Mouse (Mus musculus) G1E-ER4 (cell line): ENCODE data around the gene Psmd14. TPM values are rescaled to one million over a fixed set of nuclear protein-coding genes. Genes with fewer than 3 reads are reported as not detected.

Experiments used
- GATA1 ChIP-seq: IDR thresholded peaks from one replicate; pipeline ENCODE4 v1.8.0; 2012; ENCODE audit warnings: low read length, inconsistent platforms
- polyA plus RNA-seq: library from polyadenylated mRNA; stranded (reverse); fragments of >175 nt; gene quantifications from 2 replicates; pipeline ENCODE4 v1.2.3, GENCODE M21; 2012

The Psmd14 gene
- polyA plus RNA-seq, 1 experiment, result 3.8 TPM

DNA sequence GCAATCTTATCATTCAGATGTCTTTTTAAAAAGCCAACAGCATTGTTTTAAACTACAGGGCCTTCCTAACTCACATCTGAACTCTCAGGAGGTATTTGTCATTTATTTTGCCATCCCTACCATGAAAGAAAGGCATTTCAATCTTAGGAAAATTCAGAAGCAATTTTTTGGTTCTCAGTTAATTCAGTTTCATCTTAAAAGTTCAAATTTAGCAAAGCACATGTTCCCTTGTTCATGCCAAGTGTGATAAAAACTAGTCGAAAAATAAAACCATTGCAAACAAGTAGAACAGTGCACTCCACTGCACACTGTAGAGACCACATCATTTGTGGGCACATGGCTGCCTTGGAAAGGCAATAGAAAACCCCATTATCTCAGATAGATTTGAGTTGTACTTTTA is 106.7 kb downstream of the Psmd14 start:
- TF ChIP-seq GATA1, result no peak

DNA sequence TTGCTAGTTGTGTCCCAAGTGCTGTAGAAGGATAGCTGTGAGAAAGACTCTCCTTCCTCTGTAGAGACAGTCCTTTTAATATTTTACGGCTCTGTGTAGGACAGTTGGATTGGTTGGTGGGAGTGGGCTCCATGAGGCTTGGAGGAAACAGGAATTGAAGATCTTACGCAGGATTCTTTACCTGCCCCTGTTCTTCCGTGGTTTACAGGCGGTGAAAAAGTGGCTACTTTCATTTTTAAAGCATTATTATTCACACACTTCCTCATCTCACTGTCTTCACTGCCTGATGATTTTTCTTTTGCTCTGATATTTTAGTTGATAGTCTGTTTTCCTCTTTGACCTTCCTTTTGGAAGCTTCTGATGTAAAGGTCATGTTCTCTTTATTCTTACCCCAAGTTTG is 108.7 kb downstream of the Psmd14 start:
- no peak for TF ChIP-seq GATA1

GRCm38 (mm10) chr2:61823426-61824140 is 112.1 kb downstream of the Psmd14 start:
- TF ChIP-seq GATA1, result no peak

DNA sequence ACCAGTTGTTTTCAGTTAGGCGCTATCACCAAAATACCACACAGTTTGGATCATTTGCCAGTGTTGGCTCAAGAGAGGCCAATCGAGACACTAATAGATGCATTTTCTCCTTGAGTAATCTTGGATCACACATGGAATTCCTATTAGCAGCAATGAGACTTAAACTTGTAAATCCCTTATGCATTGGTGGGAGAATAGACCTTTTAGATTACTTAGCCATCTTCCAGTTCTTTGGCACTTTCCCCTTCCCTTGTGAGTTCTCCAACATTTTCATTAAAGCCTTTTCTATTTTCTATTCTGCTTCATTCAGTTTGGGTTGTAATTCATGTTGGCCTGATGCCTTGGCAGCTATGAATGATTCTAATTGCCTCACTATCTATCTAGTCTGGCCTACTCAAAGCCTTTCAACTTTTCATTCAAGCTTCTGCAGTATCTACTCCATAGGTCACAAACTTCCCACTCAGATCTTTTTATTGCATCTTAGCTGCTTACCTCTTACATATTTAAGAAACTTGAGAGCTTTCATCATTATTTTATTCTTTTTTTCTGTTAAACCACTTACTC is 125.8 kb downstream of the Psmd14 start:
- TF ChIP-seq GATA1, result no peak

Other genes starting within 250 kb of the Psmd14 start
- gene Tank, start 133.1 kb upstream of the Psmd14 start, polyA plus RNA-seq, result 3.6 and 3.8 TPM in 2 replicates
- 0.23 and 0.28 TPM in 2 replicates for gene Tbr1, start 91.2 kb downstream of the Psmd14 start, polyA plus RNA-seq